Mouse (Mus musculus): Measurements from ENCODE around the gene Pcnx2. TPM values are rescaled to one million over a fixed set of nuclear protein-coding genes. Genes with fewer than 3 reads are reported as not detected.

Pcnx2 gene
- polyA plus RNA-seq, 1 experiment from 2014 or later = 1.1 TPM

DNA sequence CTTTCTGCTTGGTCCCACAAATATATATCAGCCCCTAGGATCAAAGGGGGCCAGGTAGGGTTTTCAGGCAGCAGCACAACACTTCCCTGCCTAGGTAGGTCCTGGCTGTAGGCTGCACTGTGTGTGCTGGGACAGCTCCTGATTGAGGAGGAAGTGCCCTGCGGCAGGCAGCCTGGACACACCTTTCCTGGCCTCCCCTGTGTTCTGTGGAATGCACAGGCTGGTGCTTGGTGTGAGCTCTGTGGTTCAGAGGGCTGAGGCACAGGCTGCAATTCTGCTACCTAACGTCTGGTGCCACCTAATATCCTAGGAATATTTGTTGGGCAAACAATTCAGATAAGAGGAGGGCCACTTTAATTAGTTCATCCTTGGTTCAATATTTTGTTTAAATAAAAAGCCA lies 156.3 kb downstream of the Pcnx2 start:
- Histone ChIP-seq H3K9me3 (replicated peaks) (no peaks in the 10 kb centered on the region), H3K36me3 (no peaks in the 10 kb centered on the region), H3K27me3 (no peaks in the 10 kb centered on the region), H3K9ac (no peak overlapping the region), H3K4me1 (peaks cover 9% of the 10 kb centered on the region), H3K27ac (no peak overlapping the region), H3K4me3 (no peak overlapping the region), H3K4me2 (replicated peaks) (no peak overlapping the region)
- 70% methylated on average over 2 of the region's 2 CpGs for WGBS
- no peak for ATAC-seq (ENCODE audit: low FRiP score)

DNA sequence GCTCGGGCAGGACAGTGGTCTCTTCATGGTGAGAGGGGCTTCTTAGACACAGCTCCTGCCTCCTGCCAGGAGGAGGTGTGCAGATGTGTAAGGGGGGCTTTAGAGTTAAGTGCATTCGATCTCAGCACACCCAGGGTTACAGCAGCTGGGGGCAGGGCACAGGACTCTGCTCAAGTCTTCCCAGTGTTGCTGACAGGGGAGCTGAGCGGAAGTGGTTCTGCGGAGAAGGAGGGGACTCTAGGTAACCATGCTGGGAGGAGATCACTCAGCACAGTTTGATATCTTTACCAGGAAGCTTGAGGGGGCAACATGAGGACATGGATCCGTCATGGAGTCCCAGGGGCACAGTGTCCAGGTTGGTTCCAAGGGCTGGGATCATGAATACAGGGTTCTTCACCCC lies 156.7 kb downstream of the Pcnx2 start:
- 75% methylated on average over 5 of the region's 5 CpGs for WGBS
- Histone ChIP-seq H3K4me2 (replicated peaks) (no peak overlapping the region), H3K36me3 (no peaks in the 10 kb centered on the region), H3K27ac (no peak overlapping the region), H3K9ac (no peak overlapping the region), H3K4me1 (peaks cover 9% of the 10 kb centered on the region; the same call in 1 of the 2 replicates), H3K9me3 (replicated peaks) (no peaks in the 10 kb centered on the region), H3K4me3 (no peak overlapping the region), H3K27me3 (no peaks in the 10 kb centered on the region)
- no peak for ATAC-seq (ENCODE audit: low FRiP score)

DNA sequence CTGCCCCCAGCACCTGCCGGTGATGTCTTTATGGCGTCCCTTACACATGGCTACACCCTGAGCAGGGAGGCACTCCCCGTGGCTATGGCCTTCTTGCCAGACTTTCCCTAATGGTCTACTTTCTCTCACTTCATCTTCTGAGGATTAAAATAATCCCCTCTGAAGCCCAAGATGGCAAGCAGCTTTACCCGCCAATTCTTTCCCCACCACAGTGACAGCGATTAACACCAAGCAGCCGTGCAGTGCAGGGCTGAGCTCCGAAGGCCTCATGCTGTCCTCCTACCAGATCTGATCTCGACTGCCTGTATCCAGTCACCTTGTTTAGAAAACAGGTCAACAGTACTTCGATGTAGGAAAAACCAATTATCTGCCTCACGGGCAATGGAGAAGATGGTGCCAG lies 157.5 kb downstream of the Pcnx2 start:
- Histone ChIP-seq H3K27ac (no peak overlapping the region), H3K4me2 (replicated peaks) (no peak overlapping the region), H3K9me3 (replicated peaks) (no peaks in the 10 kb centered on the region), H3K36me3 (no peaks in the 10 kb centered on the region), H3K4me3 (no peak overlapping the region), H3K9ac (no peak overlapping the region), H3K27me3 (no peaks in the 10 kb centered on the region), H3K4me1 (peaks cover 9% of the 10 kb centered on the region; the same call in 1 of the 2 replicates)
- 83% methylated on average over 10 of the region's 10 CpGs for WGBS
- no peak for ATAC-seq (ENCODE audit: low FRiP score)

DNA sequence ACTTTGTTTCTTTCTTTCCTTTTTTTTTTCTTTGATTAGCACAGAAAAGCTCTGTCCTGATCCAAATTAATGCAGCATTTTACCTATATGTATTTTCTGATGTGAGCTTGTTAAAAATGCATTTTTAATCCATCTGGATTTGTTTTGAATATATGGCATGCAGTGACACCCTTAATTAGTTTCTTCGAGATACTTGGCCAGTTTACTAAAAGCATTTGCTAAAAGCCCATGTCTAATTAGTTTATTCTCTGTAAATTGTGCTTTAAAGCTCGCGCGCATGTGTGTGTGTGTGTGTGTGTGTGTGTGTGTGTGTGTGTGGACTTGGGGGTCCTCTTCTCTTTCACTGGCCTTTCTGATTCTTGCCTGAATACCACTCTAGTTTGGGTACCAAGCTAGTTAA lies 159.2 kb downstream of the Pcnx2 start:
- WGBS = 90% methylated on average over 4 of the region's 4 CpGs
- peaks cover 15% of the 10 kb centered on the region; the same call in 1 of the 2 replicates for H3K4me1 ChIP-seq
- H3K9ac ChIP-seq = no peak overlapping the region
- no peaks in the 10 kb centered on the region for H3K36me3 ChIP-seq
- no peaks in the 10 kb centered on the region for H3K27me3 ChIP-seq
- no peak overlapping the region for H3K4me2 ChIP-seq (replicated peaks)
- no peaks in the 10 kb centered on the region for H3K9me3 ChIP-seq (replicated peaks)
- ATAC-seq (ENCODE audit: low FRiP score) = no peak
- H3K4me3 ChIP-seq = no peak overlapping the region
- no peak overlapping the region for H3K27ac ChIP-seq

DNA sequence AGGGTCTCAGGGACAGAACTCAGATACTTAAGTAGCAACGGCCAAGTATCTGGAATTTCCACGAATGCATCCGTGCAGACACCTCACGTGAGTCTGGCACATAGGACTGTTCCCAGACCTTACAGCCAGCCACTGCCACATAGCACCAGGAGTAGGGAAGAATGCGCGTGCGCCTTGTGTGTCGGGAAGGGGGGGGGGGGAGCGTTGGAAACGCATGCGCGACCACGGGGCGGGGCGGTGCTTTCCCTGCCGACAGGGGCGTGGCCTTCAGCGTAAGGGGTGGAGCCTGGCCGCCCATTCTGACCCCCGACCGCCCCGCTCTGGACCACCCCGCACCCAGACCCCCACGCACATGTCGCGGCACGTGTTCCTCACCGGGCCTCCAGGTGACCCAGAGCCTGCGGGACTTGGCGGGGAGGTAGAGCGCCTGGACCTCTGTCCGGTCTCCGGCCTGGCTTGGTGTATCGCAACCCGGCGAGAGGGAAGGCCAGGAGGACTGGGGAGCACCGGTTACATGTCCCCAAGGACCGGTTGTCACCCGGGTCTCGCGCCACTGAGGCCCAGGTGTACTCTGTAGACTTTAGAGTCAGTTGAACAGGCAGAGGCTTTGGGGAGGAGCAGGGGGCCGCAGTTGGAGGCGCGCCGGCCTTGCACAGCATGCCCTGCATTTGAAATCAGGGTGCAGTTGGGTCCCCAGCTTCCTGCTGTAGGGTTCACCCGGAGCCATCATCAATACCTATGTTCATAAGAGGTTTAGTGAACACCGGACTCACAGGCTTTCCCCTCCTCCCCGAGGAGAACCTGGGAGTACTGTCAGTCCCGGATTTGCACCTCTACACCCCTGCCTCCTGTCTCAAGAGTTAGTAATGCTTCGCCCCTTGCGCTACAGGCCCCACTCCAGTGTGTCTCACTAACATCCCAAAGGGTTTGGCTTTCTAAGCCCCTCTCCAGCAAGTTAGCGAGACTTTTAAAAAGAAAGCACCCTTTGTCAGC lies 163.9 kb downstream of the Pcnx2 start:
- Histone ChIP-seq H3K27ac (no peak overlapping the region), H3K4me3 (peak overlapping the region; percentile 68), H3K36me3 (no peaks in the 10 kb centered on the region), H3K4me2 (replicated peaks) (peak overlapping the region; percentile 72), H3K9me3 (replicated peaks) (no peaks in the 10 kb centered on the region), H3K4me1 (peaks cover 9% of the 10 kb centered on the region; the same call in 1 of the 2 replicates), H3K27me3 (no peaks in the 10 kb centered on the region), H3K9ac (peak overlapping the region; percentile 75)
- 8% methylated on average over 50 of the region's 52 CpGs for WGBS
- peak; percentile 95 for ATAC-seq (ENCODE audit: low FRiP score)

DNA sequence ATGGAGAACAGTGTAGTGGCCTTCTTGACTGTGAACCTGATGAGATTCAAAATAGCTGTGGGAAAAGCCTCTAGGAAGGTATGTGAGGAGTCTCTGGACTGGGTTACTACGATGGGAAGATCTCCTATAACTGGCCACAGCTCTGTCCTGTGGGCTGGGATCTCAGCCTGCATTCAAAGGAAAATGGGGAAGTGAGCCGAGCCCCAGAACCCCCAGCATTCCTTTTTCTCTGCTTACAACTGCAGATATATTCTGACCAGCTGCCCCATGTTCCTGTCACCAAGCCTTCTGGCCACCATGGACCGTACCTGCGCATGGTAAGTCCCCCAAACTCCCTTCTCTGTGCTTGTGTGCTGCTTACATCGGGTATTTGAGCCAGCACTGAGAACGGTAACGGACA lies 168.4 kb downstream of the Pcnx2 start, which contains the start of gene Ntpcr:
TSS of gene Ntpcr (plus strand) at position 218 of the 400 bp plus-strand sequence.
- Histone ChIP-seq H3K9ac (no peak within 1 kb of the TSS), H3K27ac (no peak within 1 kb of the TSS), H3K4me1 (peaks cover 7% of the 10 kb centered on the region; the same call in 1 of the 2 replicates), H3K4me3 (no peak within 1 kb of the TSS), H3K9me3 (replicated peaks) (no peaks in the 10 kb centered on the region), H3K36me3 (no peaks in the 10 kb centered on the region), H3K4me2 (replicated peaks) (no peak within 1 kb of the TSS), H3K27me3 (no peaks in the 10 kb centered on the region)
- WGBS = 81% methylated on average over 7 of the region's 7 CpGs
- no peak for ATAC-seq (ENCODE audit: low FRiP score)

DNA sequence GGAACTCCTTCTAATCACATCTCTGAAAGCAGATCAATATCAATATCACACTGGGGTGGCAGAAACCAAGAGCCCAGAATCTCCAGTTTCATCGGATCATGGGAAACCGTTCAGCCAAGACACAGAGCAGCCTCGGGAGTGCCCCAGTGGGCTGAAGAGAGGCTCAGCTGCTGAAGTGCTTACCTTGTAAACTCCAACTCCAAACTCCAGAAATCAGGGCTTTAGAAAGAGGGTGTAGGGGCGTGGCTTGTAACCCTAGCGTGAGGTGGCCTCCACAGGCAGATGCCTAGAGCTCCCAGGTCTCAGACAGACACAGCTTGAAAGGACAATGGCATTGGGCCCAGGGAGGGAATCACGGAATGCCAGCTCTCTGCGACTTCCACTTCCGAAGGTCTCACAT lies 170.3 kb downstream of the Pcnx2 start:
- H3K9me3 ChIP-seq (replicated peaks) = no peaks in the 10 kb centered on the region
- H3K27me3 ChIP-seq = no peaks in the 10 kb centered on the region
- H3K27ac ChIP-seq = no peak overlapping the region
- WGBS = 55% methylated on average over 8 of the region's 8 CpGs
- H3K4me1 ChIP-seq = peaks cover 2% of the 10 kb centered on the region; the same call in 1 of the 2 replicates
- ATAC-seq (ENCODE audit: low FRiP score) = no peak
- no peak overlapping the region for H3K4me3 ChIP-seq
- no peak overlapping the region for H3K4me2 ChIP-seq (replicated peaks)
- H3K36me3 ChIP-seq = no peaks in the 10 kb centered on the region
- H3K9ac ChIP-seq = no peak overlapping the region

DNA sequence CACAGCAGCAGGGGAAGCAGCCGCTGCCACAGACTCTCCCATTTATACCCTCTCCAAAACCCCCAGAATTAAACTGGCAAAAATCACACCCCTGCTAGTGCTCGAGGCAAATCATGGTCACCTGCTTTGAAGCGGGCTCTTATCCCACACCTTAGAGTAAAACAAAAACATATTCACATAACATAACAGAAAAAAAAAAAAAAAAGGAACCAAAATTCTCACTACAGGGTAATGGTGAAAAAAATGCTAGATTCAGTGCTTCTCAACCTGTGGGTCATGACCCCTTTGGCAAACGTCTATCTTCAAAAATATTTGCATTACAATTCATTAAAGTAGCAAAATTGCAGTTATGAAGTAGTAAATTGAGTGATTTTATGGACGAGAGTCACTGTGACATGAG lies 171.1 kb downstream of the Pcnx2 start:
- 82% methylated on average over 5 of the region's 5 CpGs for WGBS
- Histone ChIP-seq H3K4me3 (no peak overlapping the region), H3K27ac (no peak overlapping the region), H3K36me3 (no peaks in the 10 kb centered on the region), H3K9me3 (replicated peaks) (no peaks in the 10 kb centered on the region), H3K4me1 (peaks cover 2% of the 10 kb centered on the region; the same call in 1 of the 2 replicates), H3K9ac (no peak overlapping the region), H3K27me3 (no peaks in the 10 kb centered on the region), H3K4me2 (replicated peaks) (no peak overlapping the region)
- no peak for ATAC-seq (ENCODE audit: low FRiP score)

DNA sequence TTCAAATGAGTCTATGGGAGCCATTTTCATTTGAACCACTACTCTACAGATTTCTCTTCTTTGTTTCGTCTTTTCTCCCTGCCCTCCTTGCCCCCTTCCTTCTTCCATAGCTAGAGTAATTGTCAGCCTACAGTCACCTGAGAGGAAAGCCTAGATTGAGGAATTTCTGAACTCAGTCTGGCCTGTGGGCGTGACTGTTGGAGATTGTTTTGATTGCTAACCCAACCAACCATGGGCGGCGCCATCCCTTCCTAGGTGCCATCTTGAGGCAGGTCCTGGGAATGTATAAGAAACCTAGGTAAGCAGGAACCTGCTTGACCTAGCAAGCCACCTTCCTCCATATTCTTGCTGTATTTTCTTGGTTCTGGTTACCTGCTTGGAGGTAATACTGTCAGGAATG lies 172.0 kb downstream of the Pcnx2 start:
- no peaks in the 10 kb centered on the region for H3K27me3 ChIP-seq

DNA sequence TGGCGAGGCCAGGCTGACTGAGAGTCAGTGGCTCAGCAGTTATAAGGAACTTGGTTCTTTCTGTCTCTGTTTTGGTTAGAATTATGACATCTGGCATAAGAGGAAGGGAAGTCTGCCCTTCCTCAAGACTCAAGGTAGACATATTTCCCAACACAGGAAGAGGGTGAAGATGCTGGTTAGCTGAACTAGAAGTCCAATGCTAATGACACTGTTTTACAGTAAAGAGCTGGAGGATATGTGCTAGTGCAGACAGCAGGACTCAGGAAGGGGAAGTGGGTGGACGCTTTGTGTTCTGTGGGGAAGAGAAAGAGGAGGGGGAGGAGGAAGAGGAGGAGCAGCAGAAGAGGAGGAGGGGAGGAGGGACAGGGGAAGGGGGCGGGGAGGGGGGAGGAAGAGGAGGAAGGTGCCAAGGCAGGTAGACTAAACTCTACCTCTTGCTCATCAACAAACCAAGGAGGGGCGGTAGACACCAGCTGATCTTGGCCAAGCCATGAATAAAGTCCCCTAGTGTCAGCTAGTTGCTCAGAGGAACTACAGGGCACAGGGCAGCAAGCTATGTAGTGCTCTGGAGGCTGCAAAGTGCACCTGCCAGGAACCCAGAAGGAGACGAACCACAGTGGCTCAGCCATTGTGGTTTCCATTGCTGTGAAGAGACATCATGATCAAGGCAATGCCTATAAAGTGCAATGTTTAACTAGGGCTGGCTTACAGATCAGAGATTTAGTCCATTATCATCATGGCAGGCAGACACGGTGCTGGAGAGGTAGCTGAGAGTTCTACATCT lies 172.9 kb downstream of the Pcnx2 start:
- WGBS = 84% methylated on average over 6 of the region's 6 CpGs
- H3K9ac ChIP-seq = no peak overlapping the region
- 0 out of 2 replicates have a peak, but pooled peaks cover 2% of the 10 kb centered on the region for H3K4me1 ChIP-seq
- H3K4me2 ChIP-seq (replicated peaks) = no peak overlapping the region
- no peak overlapping the region for H3K4me3 ChIP-seq
- ATAC-seq (ENCODE audit: low FRiP score) = no peak
- H3K27me3 ChIP-seq = no peaks in the 10 kb centered on the region
- no peaks in the 10 kb centered on the region for H3K9me3 ChIP-seq (replicated peaks)
- H3K27ac ChIP-seq = no peak overlapping the region
- no peaks in the 10 kb centered on the region for H3K36me3 ChIP-seq

More for the DNA sequence above, 172.0 kb downstream of the Pcnx2 start:
- no peak overlapping the region for H3K9ac ChIP-seq
- 92% methylated on average over 4 of the region's 4 CpGs for WGBS
- no peak overlapping the region for H3K4me2 ChIP-seq (replicated peaks)
- no peak overlapping the region for H3K4me3 ChIP-seq
- no peak for ATAC-seq (ENCODE audit: low FRiP score)
- peaks cover 2% of the 10 kb centered on the region; the same call in 1 of the 2 replicates for H3K4me1 ChIP-seq
- no peak overlapping the region for H3K27ac ChIP-seq
- H3K36me3 ChIP-seq = no peaks in the 10 kb centered on the region
- H3K9me3 ChIP-seq (replicated peaks) = no peaks in the 10 kb centered on the region

DNA sequence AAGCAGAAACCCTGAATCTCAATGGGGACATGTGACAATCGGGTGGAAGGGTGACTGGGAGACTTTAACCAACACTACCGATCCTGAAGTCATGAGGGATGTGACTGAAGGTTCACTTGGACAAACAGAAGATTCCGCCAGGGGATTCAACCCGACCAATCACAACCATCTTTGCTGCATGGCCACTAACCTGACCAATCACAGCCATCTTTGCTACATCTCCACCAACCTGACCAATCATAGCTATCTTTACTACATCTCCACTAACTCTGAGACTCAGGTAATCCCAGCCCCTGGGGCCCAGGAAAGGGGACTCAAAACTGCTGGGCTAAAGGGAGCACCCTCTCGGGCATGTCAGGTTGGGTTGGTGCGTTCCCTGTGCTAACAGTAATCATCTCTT lies 174.7 kb downstream of the Pcnx2 start:
- Histone ChIP-seq H3K27me3 (no peaks in the 10 kb centered on the region), H3K27ac (no peak overlapping the region), H3K9ac (no peak overlapping the region), H3K4me2 (replicated peaks) (no peak overlapping the region), H3K9me3 (replicated peaks) (no peaks in the 10 kb centered on the region), H3K36me3 (no peaks in the 10 kb centered on the region), H3K4me1 (0 out of 2 replicates have a peak, but pooled peaks cover 2% of the 10 kb centered on the region), H3K4me3 (no peak overlapping the region)
- 96% methylated on average over 6 of the region's 6 CpGs for WGBS
- ATAC-seq (ENCODE audit: low FRiP score) = no peak

DNA sequence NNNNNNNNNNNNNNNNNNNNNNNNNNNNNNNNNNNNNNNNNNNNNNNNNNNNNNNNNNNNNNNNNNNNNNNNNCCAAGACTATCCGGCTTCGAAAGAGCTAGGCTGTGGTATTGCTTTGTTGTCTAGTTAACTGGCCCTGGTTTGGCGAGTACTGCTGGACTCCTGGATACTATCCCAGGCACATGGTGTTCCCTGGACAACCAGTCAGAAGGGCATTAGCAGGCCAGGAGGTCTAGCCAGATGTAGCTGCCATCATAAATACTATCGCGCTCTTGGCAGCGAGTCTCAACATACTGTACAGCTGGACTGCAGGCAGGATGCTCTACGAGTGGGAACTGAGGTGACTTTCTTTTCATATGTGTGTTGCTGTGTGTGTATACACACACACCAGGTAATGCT lies 175.4 kb downstream of the Pcnx2 start:
- Histone ChIP-seq H3K9ac (no peak overlapping the region), H3K27me3 (no peaks in the 10 kb centered on the region), H3K4me1 (0 out of 2 replicates have a peak, but pooled peaks cover 2% of the 10 kb centered on the region), H3K36me3 (no peaks in the 10 kb centered on the region), H3K4me2 (replicated peaks) (no peak overlapping the region), H3K4me3 (no peak overlapping the region), H3K9me3 (replicated peaks) (no peaks in the 10 kb centered on the region), H3K27ac (no peak overlapping the region)
- WGBS = 96% methylated on average over 7 of the region's 7 CpGs
- ATAC-seq (ENCODE audit: low FRiP score) = no peak

All from hindbrain, embryonic 12.5 days (tissue).